Mouse (Mus musculus) liver, postnatal 0 days (tissue): ENCODE measurements around the gene Gm20388. TPM values are rescaled to one million over a fixed set of nuclear protein-coding genes. Genes with fewer than 3 reads are reported as not detected.

ENCODE experiments used
- ATAC-seq: fragments of 200-750 bp; cut with Nextera tagmentation; 2 replicates; pipeline ENCODE4 v1.8.0; 2017; ENCODE audit warnings: mild to moderate bottlenecking, moderate library complexity
- DNase-seq: peaks from one replicate; pipeline ENCODE4 v3.0.0-alpha.2; 2016
- H3K27ac ChIP-seq: fragments of 300-500 bp; sonication (generic); 2 replicates; pipeline ENCODE4 v1.5.1; 2014; ENCODE audit warnings: antibody characterized with exemption, moderate library complexity, mild to moderate bottlenecking, low read depth
- H3K27me3 ChIP-seq: fragments of 300-500 bp; sonication (generic); 2 replicates; pipeline ENCODE4 v1.6.1; 2014; ENCODE audit warnings: low read length, control low read depth, mixed read lengths; ENCODE audit not compliant: insufficient read depth
- H3K36me3 ChIP-seq: fragments of 300-500 bp; sonication (generic); replicated peaks from 2 replicates; pipeline ENCODE4 v1.6.1; 2014; ENCODE audit warnings: mild to moderate bottlenecking, control low read depth, low read length, moderate library complexity, mixed read lengths; ENCODE audit not compliant: insufficient read depth
- H3K4me1 ChIP-seq: fragments of 300-500 bp; sonication (generic); 2 replicates; pipeline ENCODE4 v1.6.1; 2014; ENCODE audit warnings: antibody characterized with exemption, mild to moderate bottlenecking, control low read depth; ENCODE audit not compliant: insufficient read depth
- H3K4me2 ChIP-seq: fragments of 300-500 bp; sonication (generic); 2 replicates; pipeline ENCODE4 v1.6.1; 2014; ENCODE audit warnings: low read depth, mild to moderate bottlenecking, low read length, moderate library complexity, mixed read lengths
- H3K4me3 ChIP-seq: fragments of 300-500 bp; sonication (generic); 2 replicates; pipeline ENCODE4 v1.5.1; 2014; ENCODE audit warnings: low read depth, low read length
- H3K9ac ChIP-seq: fragments of 300-500 bp; sonication (generic); replicated peaks from 2 replicates; pipeline ENCODE4 v1.6.1; 2014; ENCODE audit warnings: mild to moderate bottlenecking, moderate library complexity
- H3K9me3 ChIP-seq: fragments of 300-500 bp; sonication (generic); 2 replicates; pipeline ENCODE4 v1.6.1; 2016; ENCODE audit warnings: mild to moderate bottlenecking, control low read depth, low read length, mixed read lengths
- CTCF ChIP-seq: sonication (generic); IDR thresholded peaks from 2 replicates; pipeline ENCODE4 v1.5.1; 2016; ENCODE audit warnings: antibody characterized with exemption, low read depth
- EP300 ChIP-seq: IDR thresholded peaks from 2 replicates; pipeline ENCODE4 v1.6.1; 2016; ENCODE audit warnings: antibody characterized with exemption, low read depth, mild to moderate bottlenecking
- WGBS: fragments of 180-500 bp; shearing (Covaris S2); extraction: QIAGEN DNeasy Blood & Tissue Kit; methylation state at CpG from one replicate; pipeline ENCODE4 v1.1.7; 2014; ENCODE audit not compliant: insufficient replicate concordance; 5-methylcytosine and 5-hydroxymethylcytosine counted together
- polyA plus RNA-seq: library from polyadenylated mRNA; unstranded; fragments of >200 nt; fragmentation: Nextera tagmentation; extraction: Ambion mirVana; gene quantifications from 2 replicates; pipeline ENCODE4 v1.2.1, GENCODE M21; 2015

Gm20388 gene
- polyA plus RNA-seq, 1 experiment from 2014 or later, result not detected

- Histone ChIP-seq H3K9me3 (no peaks in the 10 kb centered on the region), H3K4me2 (no peak overlapping the region), H3K27me3 (no peaks in the 10 kb centered on the region), H3K4me3 (no peak overlapping the region), H3K4me1 (no peaks in the 10 kb centered on the region; the same call in 1 of the 2 replicates), H3K27ac (no peak overlapping the region), H3K9ac (no peak overlapping the region), H3K36me3 (no peaks in the 10 kb centered on the region)
- ATAC-seq (no peak), DNase-seq (peak; percentile 88)
- WGBS, result 33% methylated on average over 7 of the region's 7 CpGs
- TF ChIP-seq CTCF (peak; percentile 87), EP300 (no peak)
Observed at GRCm38 (mm10) chr8:120599504-120599903, 688.9 kb downstream of the Gm20388 start.

GRCm38 (mm10) chr8:120602672-120603071, 692.0 kb downstream of the Gm20388 start:
- Histone ChIP-seq H3K4me3 (no peak overlapping the region), H3K27ac (no peak overlapping the region), H3K4me1 (no peaks in the 10 kb centered on the region; the same call in 1 of the 2 replicates), H3K9ac (no peak overlapping the region), H3K27me3 (no peaks in the 10 kb centered on the region), H3K4me2 (no peak overlapping the region), H3K9me3 (no peaks in the 10 kb centered on the region), H3K36me3 (no peaks in the 10 kb centered on the region)
- no peak for ATAC-seq
- no peak for TF ChIP-seq EP300
- TF ChIP-seq CTCF, result no peak
- 76% methylated on average over 6 of the region's 6 CpGs for WGBS
- DNase-seq, result no peak

GRCm38 (mm10) chr8:120607460-120607859, 696.8 kb downstream of the Gm20388 start:
- Histone ChIP-seq H3K27me3 (no peaks in the 10 kb centered on the region), H3K4me1 (no peaks in the 10 kb centered on the region), H3K9me3 (no peaks in the 10 kb centered on the region), H3K9ac (no peak overlapping the region), H3K4me2 (peak overlapping the region; percentile 42), H3K27ac (no peak overlapping the region), H3K4me3 (no peak overlapping the region), H3K36me3 (no peaks in the 10 kb centered on the region)
- DNase-seq (no peak), ATAC-seq (0 out of 2 replicates have a peak, but pooled peaks have one; percentile 7)
- TF ChIP-seq EP300 (no peak), CTCF (no peak)
- WGBS, result 69% methylated on average over 9 of the region's 9 CpGs

GRCm38 (mm10) chr8:120607885-120608284, 697.2 kb downstream of the Gm20388 start:
- ATAC-seq, result peak; percentile 64; the same call in 1 of the 2 replicates
- peak; percentile 93 for TF ChIP-seq CTCF
- TF ChIP-seq EP300, result no peak
- H3K36me3 ChIP-seq, result no peaks in the 10 kb centered on the region
- H3K27me3 ChIP-seq, result no peaks in the 10 kb centered on the region
- no peaks in the 10 kb centered on the region for H3K9me3 ChIP-seq
- peak overlapping the region; percentile 42 for H3K4me2 ChIP-seq
- 7% methylated on average over 7 of the region's 7 CpGs for WGBS
- H3K9ac ChIP-seq, result no peak overlapping the region
- H3K4me3 ChIP-seq, result no peak overlapping the region
- DNase-seq, result peak; percentile 83
- H3K4me1 ChIP-seq, result no peaks in the 10 kb centered on the region
- no peak overlapping the region for H3K27ac ChIP-seq

GRCm38 (mm10) chr8:120610824-120611223, 700.2 kb downstream of the Gm20388 start:
- DNase-seq (no peak), ATAC-seq (no peak)
- H3K27ac ChIP-seq, result no peak overlapping the region
- no peaks in the 10 kb centered on the region for H3K36me3 ChIP-seq
- H3K4me3 ChIP-seq, result no peak overlapping the region
- H3K4me1 ChIP-seq, result no peaks in the 10 kb centered on the region
- no peaks in the 10 kb centered on the region for H3K9me3 ChIP-seq
- no peak overlapping the region for H3K9ac ChIP-seq
- no peaks in the 10 kb centered on the region for H3K27me3 ChIP-seq
- H3K4me2 ChIP-seq, result no peak overlapping the region
- 77% methylated on average over 6 of the region's 6 CpGs for WGBS
- TF ChIP-seq CTCF, result no peak
- no peak for TF ChIP-seq EP300

- no peaks in the 10 kb centered on the region; the same call in 1 of the 2 replicates for H3K4me1 ChIP-seq
- H3K27ac ChIP-seq, result no peak overlapping the region
- no peak overlapping the region for H3K9ac ChIP-seq
- DNase-seq (no peak), ATAC-seq (no peak)
- TF ChIP-seq CTCF (no peak), EP300 (no peak)
- no peaks in the 10 kb centered on the region for H3K9me3 ChIP-seq
- H3K27me3 ChIP-seq, result no peaks in the 10 kb centered on the region
- H3K4me3 ChIP-seq, result no peak overlapping the region
- H3K36me3 ChIP-seq, result no peaks in the 10 kb centered on the region
- WGBS, result 85% methylated on average over 3 of the region's 3 CpGs
- H3K4me2 ChIP-seq, result no peak overlapping the region
Observed at GRCm38 (mm10) chr8:120614491-120614890, 703.9 kb downstream of the Gm20388 start.
